Mouse (Mus musculus) cerebellum, adult 9-10 months (tissue): ENCODE data around the gene Ybey.

ENCODE experiments used
- DNase-seq: peaks from one replicate; pipeline ENCODE4 v3.0.0; 2022

The Ybey gene

GRCm38 (mm10) chr10:76468203-76469162 is at the start of gene Ybey, which contains the start of gene Mcm3ap:
TSS of gene Ybey (minus strand) at chr10:76469114.
TSS of gene Mcm3ap (plus strand) at chr10:76468927.
- DNase-seq = peak; percentile 86

GRCm38 (mm10) chr10:76512965-76513583 is 44.2 kb upstream of the Ybey start:
- DNase-seq = peak; percentile 29

GRCm38 (mm10) chr10:76505865-76506264 is 37.0 kb upstream of the Ybey start:
- DNase-seq = no peak

GRCm38 (mm10) chr10:76504271-76504943 is 35.5 kb upstream of the Ybey start:
- no peak for DNase-seq

- no peak for DNase-seq
Measured at GRCm38 (mm10) chr10:76497522-76497921, 28.6 kb upstream of the Ybey start.

- no peak for DNase-seq
Measured at GRCm38 (mm10) chr10:76496366-76496765, 27.5 kb upstream of the Ybey start.

- DNase-seq = no peak
Measured at GRCm38 (mm10) chr10:76495501-76495900, 26.6 kb upstream of the Ybey start.

- DNase-seq = no peak
Measured at GRCm38 (mm10) chr10:76493527-76493926, 24.6 kb upstream of the Ybey start.

GRCm38 (mm10) chr10:76489205-76489604 is 20.3 kb upstream of the Ybey start:
- DNase-seq = no peak

- no peak for DNase-seq
Measured at GRCm38 (mm10) chr10:76488265-76488664, 19.4 kb upstream of the Ybey start.

- DNase-seq = no peak
Measured at GRCm38 (mm10) chr10:76486302-76486701, 17.4 kb upstream of the Ybey start.

GRCm38 (mm10) chr10:76481480-76481879 is 12.6 kb upstream of the Ybey start:
- DNase-seq = no peak

GRCm38 (mm10) chr10:76480851-76481250 is 11.9 kb upstream of the Ybey start:
- DNase-seq = no peak

GRCm38 (mm10) chr10:76473759-76474158 is 4.8 kb upstream of the Ybey start:
- no peak for DNase-seq

- no peak for DNase-seq
Measured at GRCm38 (mm10) chr10:76462721-76463120, 6.2 kb downstream of the Ybey start.

GRCm38 (mm10) chr10:76462312-76462711 is 6.6 kb downstream of the Ybey start:
- DNase-seq = no peak

GRCm38 (mm10) chr10:76461255-76461654 is 7.7 kb downstream of the Ybey start:
- no peak for DNase-seq

GRCm38 (mm10) chr10:76455289-76455688 is 13.6 kb downstream of the Ybey start:
- DNase-seq = no peak

- no peak for DNase-seq
Measured at GRCm38 (mm10) chr10:76448851-76449250, 20.1 kb downstream of the Ybey start, which contains the start of gene 2610028H24Rik. TSS of gene 2610028H24Rik (plus strand) at chr10:76449081.

- DNase-seq = no peak
Measured at GRCm38 (mm10) chr10:76447406-76448229, 21.3 kb downstream of the Ybey start.

- DNase-seq = no peak
Measured at GRCm38 (mm10) chr10:76445996-76446681, 22.8 kb downstream of the Ybey start.
